Mouse (Mus musculus) adrenal gland, postnatal 14 days (tissue): ENCODE data around the gene Trim46. TPM values are rescaled to one million over a fixed set of nuclear protein-coding genes. Genes with fewer than 3 reads are reported as not detected.

Experiments used
- DNase-seq: peaks from one replicate; pipeline ENCODE4 v3.0.0; 2021; ENCODE audit warnings: mixed read lengths
- microRNA-seq, 2 experiments: library from miRNA; unstranded; fragments of <30 nt; microRNA quantifications; one replicate each; pipeline ENCODE4 v1.2.0; 2021
- total RNA-seq: library from RNA; stranded (reverse); gene quantifications from 2 replicates; pipeline ENCODE4 v1.2.3, GENCODE M21; 2021

Gene Trim46
- total RNA-seq, 1 experiment from 2014 or later: 1.4 TPM

- DNase-seq: no peak
These were observed 35.9 kb downstream of the Trim46 start for GRCm38 (mm10) chr3:89210162-89210561.

GRCm38 (mm10) chr3:89209731-89210130, 36.4 kb downstream of the Trim46 start:
- DNase-seq: no peak

GRCm38 (mm10) chr3:89208736-89209135, 37.4 kb downstream of the Trim46 start:
- DNase-seq: no peak

GRCm38 (mm10) chr3:89208075-89208657, 37.9 kb downstream of the Trim46 start:
- DNase-seq: no peak

GRCm38 (mm10) chr3:89206695-89207094, 39.4 kb downstream of the Trim46 start:
- DNase-seq: no peak

- no peak for DNase-seq
These were observed 40.0 kb downstream of the Trim46 start for GRCm38 (mm10) chr3:89206079-89206478.

GRCm38 (mm10) chr3:89203142-89203514, 43.0 kb downstream of the Trim46 start:
- DNase-seq: no peak

GRCm38 (mm10) chr3:89202253-89203141, 43.6 kb downstream of the Trim46 start, which contains the start of gene Gba:
Gene Gba (plus strand): TSS chr3:89202928.
- DNase-seq: peak; percentile 89

- DNase-seq: no peak
These were observed 46.3 kb downstream of the Trim46 start for GRCm38 (mm10) chr3:89199839-89200238.

- DNase-seq: peak; percentile 95
These were observed 49.9 kb downstream of the Trim46 start for GRCm38 (mm10) chr3:89195979-89196877.

GRCm38 (mm10) chr3:89193853-89194252, 52.3 kb downstream of the Trim46 start:
- no peak for DNase-seq

- DNase-seq: no peak
These were observed 52.8 kb downstream of the Trim46 start for GRCm38 (mm10) chr3:89193351-89193750.

GRCm38 (mm10) chr3:89190436-89190835, 55.7 kb downstream of the Trim46 start:
- DNase-seq: no peak

- DNase-seq: no peak
These were observed 57.6 kb downstream of the Trim46 start for GRCm38 (mm10) chr3:89188478-89188875.

- no peak for DNase-seq
These were observed 58.2 kb downstream of the Trim46 start for GRCm38 (mm10) chr3:89187690-89188477.

- no peak for DNase-seq
These were observed 58.9 kb downstream of the Trim46 start for GRCm38 (mm10) chr3:89187197-89187596.

Small RNA genes within 50 kb of the gene (microRNA-seq; reads per million reads assigned to microRNA genes)
- 28.2 to 64.3 reads per million in 2 experiments for gene Mir92b

Other genes with a start within 250 kb of the Trim46 start
- 19.8 and 21.5 TPM in 2 replicates for gene Rusc1, start 153.0 kb downstream of the Trim46 start, total RNA-seq
- not detected in 2 replicates for gene Gm43738, start 145.2 kb downstream of the Trim46 start, total RNA-seq
- 99.6 and 157 TPM in 2 replicates for gene Fdps, start 144.3 kb downstream of the Trim46 start, total RNA-seq
- 1.6 and 15.1 TPM in 2 replicates for gene Pklr, start 110.2 kb downstream of the Trim46 start, total RNA-seq
- gene Hcn3, start 86.1 kb downstream of the Trim46 start, total RNA-seq: 3.3 and 5.3 TPM in 2 replicates
- 50.3 and 69.1 TPM in 2 replicates for gene Clk2, start 81.5 kb downstream of the Trim46 start, total RNA-seq
- 75.4 and 76.9 TPM in 2 replicates for gene Scamp3, start 68.8 kb downstream of the Trim46 start, total RNA-seq
- gene Fam189b, start 63.2 kb downstream of the Trim46 start, total RNA-seq: 15.0 and 21.1 TPM in 2 replicates
- 52.4 and 57.5 TPM in 2 replicates for gene Gba, start 43.4 kb downstream of the Trim46 start, total RNA-seq
- 9.0 and 12.7 TPM in 2 replicates for gene Thbs3, start 31.1 kb downstream of the Trim46 start, total RNA-seq
- 152 and 162 TPM in 2 replicates for gene Mtx1, start 19.2 kb downstream of the Trim46 start, total RNA-seq
- gene Muc1, start 17.3 kb downstream of the Trim46 start, total RNA-seq: 0.64 and 1.3 TPM in 2 replicates
- 95.0 and 110 TPM in 2 replicates for gene Krtcap2, start 343 bp downstream of the Trim46 start, total RNA-seq
- gene Dpm3, start 13.0 kb upstream of the Trim46 start, total RNA-seq: 107 and 116 TPM in 2 replicates
- gene Slc50a1, start 24.3 kb upstream of the Trim46 start, total RNA-seq: 40.4 and 54.7 TPM in 2 replicates
- 19.1 and 21.9 TPM in 2 replicates for gene Efna1, start 34.8 kb upstream of the Trim46 start, total RNA-seq
- 0.38 and 0.59 TPM in 2 replicates for gene Efna3, start 76.7 kb upstream of the Trim46 start, total RNA-seq
- 0.26 and 0.68 TPM in 2 replicates for gene Efna4, start 91.7 kb upstream of the Trim46 start, total RNA-seq
- 66.0 and 79.5 TPM in 2 replicates for gene Adam15, start 103.7 kb upstream of the Trim46 start, total RNA-seq
- gene Dcst2, start 115.7 kb upstream of the Trim46 start, total RNA-seq: 0.68 and 0.70 TPM in 2 replicates
- gene Dcst1, start 118.9 kb upstream of the Trim46 start, total RNA-seq: 0.30 and 0.71 TPM in 2 replicates
- 67.1 and 72.7 TPM in 2 replicates for gene Zbtb7b, start 148.5 kb upstream of the Trim46 start, total RNA-seq
- 0.26 TPM in 1 of 2 replicates, not detected in the other for gene Lenep, start 156.5 kb upstream of the Trim46 start, total RNA-seq
- 42.2 and 43.8 TPM in 2 replicates for gene Flad1, start 165.6 kb upstream of the Trim46 start, total RNA-seq
- 34.9 and 38.0 TPM in 2 replicates for gene Cks1b, start 172.1 kb upstream of the Trim46 start, total RNA-seq
- 80.5 and 94.6 TPM in 2 replicates for gene Shc1, start 172.1 kb upstream of the Trim46 start, total RNA-seq
- gene Pygo2, start 183.9 kb upstream of the Trim46 start, total RNA-seq: 36.4 and 48.3 TPM in 2 replicates
- gene Pbxip1, start 190.4 kb upstream of the Trim46 start, total RNA-seq: 43.9 and 48.7 TPM in 2 replicates
- 16.6 and 19.0 TPM in 2 replicates for gene Pmvk, start 208.2 kb upstream of the Trim46 start, total RNA-seq